Mouse (Mus musculus) adrenal gland, adult 18-20 months (tissue): Measurements from ENCODE around the gene Mrgpra3. TPM values are rescaled to one million over a fixed set of nuclear protein-coding genes. Genes with fewer than 3 reads are reported as not detected.

ENCODE experiments used
- DNase-seq, 2 experiments: peaks; one replicate each; pipeline ENCODE4 v3.0.0; 2021 to 2022; ENCODE audit warnings: low spot score in 2 of 2
- long read RNA-seq, 2 experiments: library from polyadenylated mRNA; stranded (forward); transcript quantifications; one replicate each; pipeline ENCODE4 v2.0.0; 2021
- total RNA-seq, 2 experiments: library from RNA; stranded (reverse); gene quantifications; 1 replicate in 1 of 2; 2 replicates in 1 of 2; pipeline ENCODE4 v1.2.3; 2021

The Mrgpra3 gene
- total RNA-seq, result not detected
- long read RNA-seq, experiment 1, result 0 reads
- long read RNA-seq, experiment 2, result 0 reads

- DNase-seq, result no peak
Measured at GRCm38 (mm10) chr7:47601272-47601671, at the start of gene Mrgpra3. Mrgpra3 (minus strand) TSS chr7:47601372.

Other genes starting within 250 kb of the Mrgpra3 start
- gene Mrgpra1, start 247.1 kb downstream of the Mrgpra3 start, total RNA-seq, result not detected
- not detected for gene Mrgpra2a, start 149.2 kb downstream of the Mrgpra3 start, total RNA-seq
- gene Mrgpra2b, start 72.5 kb downstream of the Mrgpra3 start, total RNA-seq, result not detected